Mouse (Mus musculus) frontal cortex, postnatal 25 days (tissue): ENCODE data around the gene Rcc2.

Experiments
- DNase-seq, 2 experiments: peaks; one replicate each; pipeline ENCODE4 v3.0.0; 2022; ENCODE audit warnings: low spot score in 2 of 2

Gene Rcc2

DNA sequence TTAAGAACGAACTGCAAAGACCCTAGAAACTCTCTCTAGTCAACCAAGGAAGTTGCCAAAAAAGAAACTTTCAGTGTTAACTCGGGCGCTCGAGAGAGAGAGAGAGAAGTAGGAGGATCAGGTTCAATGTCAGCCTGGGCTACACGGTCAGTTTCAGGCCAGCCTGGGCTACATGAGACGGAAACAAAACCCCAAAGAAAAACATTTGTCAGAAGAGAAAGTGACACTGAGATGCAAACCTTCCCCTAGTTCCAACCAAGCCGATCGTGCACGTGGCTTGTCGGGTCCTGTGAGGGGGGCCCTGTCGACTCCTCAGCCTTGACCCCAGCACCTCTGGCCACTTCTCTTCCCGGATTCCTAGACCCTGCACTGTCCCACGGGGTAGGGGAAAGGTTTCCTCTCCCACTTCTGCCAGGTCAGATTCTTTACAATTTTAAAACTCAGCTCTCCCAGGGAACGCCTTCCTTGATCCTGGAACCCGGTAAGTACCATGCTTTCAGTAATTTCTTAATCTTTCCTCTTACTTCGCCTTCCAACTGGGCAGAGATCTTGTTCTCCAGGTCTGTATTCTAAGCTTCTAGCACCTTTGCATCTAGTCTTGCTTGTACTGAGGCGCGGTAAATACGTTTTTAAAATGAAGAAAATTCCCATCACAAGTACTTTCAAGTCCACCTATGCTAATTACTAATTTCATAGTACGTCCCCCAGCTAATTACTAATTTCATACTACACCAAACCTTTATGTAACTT is at the start of gene Rcc2:
Rcc2 (plus strand) TSS at position 273 of the 750 bp plus-strand sequence.
- DNase-seq: no peak

DNA sequence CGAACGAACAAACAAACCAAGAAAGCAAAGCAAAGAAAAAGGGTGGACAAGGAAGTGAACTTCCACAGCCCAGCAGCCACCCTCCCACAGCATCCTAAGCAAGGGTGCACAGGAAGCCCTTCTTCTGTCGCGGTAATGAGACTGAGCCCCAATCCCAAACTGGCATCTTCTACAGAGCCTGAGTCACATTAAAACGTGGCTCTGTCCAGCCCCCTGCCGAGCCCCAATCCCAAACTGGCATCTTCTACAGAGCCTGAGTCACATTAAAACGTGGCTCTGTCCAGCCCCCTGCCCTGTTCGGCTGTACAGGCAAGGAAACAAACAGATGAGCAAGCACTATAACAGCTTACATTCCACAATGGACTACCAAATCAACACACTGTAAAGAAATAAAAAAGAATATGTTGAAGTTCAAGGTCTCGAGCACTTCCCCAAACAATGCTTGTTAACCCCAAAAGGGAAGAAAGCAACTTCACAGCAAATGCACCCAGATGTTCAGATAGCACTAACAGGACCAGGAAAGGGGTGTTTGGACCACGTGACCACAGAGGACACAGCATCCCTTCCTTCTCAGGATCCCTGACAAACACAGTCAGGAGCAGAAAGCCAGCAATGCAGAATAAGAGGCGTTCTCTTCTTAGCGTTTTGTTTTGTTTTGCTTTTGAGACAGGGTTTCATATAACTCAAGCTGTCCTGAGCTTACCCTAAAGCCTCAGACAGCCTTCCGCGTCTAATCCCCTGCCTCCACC is 46.3 kb upstream of the Rcc2 start:
- no peak for DNase-seq

DNA sequence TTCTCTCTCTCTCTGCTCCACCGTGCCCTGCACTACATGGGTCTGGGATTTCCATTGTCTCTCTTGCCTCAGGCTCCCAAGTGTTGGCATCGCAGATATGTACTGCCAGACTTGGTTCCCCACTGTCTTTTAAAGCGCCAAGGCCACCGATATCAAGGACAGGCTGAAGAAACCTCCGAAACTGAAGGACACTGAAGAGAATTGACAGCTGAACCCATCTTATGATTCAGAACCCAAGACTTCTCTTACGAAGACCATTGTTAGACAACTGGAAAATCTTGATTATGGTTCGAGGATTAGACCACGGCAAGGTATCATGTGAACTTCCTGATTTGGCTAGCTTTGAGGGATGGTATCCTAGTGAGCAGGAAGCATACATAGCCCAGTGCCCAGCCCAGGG is 45.5 kb upstream of the Rcc2 start:
- DNase-seq: no peak

DNA sequence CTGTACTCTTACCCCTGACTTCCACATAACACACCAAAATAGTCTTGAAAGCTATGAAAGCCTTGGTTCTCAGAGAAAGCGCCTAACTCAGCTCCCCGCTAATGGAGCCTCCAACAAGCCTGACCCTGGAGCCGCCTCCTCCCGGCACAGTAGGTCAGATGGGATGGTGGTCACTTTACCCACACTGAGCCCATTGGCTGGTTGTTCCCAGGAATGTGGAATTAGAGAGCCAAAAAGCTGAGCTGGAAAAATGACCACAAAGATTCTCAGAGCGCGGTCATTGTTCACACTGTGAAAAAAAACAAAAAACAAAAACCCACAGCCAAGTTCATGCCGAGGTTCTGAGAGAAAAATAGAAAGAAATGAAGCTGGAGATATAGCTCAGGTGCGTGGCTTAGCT is 43.8 kb upstream of the Rcc2 start:
- DNase-seq: no peak

DNA sequence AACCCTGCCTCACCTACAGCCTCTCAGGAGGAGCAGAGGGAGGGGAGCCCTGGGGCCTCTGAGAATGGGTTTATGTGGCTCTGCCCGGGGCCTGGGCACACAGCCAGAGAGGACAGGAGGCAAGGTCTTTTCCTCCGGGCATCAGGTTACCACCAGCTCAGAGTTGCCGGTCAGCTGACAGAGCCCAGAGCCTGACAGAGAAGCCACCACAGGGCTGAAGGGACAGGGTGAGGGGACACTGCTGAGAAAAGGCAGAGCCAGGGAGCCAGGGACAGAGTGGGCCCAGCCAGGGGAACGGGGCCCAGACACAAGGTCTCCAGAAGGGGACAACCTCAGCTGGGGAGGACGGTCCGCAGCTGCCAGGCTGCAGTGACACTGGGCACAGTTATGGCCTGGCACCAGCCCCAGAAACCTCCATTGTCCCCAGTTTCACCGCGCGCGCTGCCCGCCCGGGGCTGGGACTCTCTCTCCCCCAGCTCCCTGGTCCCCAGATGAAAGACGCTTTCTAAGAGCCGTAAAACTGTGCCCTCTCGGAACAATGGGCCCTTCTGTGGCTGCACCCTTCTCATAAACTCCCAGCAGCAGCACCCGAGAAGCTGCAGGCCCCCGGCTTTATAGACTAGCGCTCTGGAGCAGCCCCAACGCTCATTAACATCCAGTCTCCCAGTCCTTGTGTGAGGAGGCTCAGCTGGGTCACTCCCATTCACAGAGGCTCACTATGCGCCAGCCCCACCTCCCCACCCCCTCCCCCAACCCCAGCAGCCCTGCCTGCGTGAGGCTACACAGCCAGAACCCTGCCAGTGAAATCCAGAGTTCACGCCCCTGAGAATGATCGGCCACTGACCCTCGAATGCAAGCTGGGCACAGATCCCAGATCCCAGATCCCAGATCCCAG is 42.4 kb upstream of the Rcc2 start:
- peak; percentile 45 to 71 for DNase-seq

DNA sequence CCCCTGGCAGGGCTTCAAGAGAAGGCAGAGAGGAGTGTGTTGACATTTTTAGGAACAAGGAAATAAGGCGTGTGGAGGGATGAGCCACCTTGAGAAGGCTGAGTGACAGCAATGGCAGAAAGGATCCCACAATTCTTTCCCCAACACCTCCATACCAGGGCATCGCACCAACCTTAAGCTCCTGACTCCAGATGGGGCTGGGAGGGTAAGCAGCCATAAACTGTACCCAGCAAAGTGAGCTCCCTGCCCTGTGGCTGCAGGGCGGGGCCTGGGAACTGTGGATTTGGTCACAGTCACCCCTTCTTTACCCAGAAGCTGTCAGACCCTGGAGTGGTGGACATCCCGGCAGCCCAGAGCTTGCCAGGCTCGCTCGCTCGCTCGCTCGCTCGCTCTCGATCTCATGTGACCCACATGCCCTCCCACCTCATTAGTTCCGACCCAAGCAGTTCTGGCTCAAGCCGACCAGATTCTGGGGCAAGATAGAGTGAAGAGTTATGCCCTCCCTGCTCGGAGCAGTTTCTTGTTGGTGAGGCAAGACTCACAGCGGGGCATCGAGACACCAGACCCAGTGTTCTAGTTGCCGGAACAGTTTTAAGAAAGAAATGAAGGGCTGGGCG is 38.8 kb upstream of the Rcc2 start:
- no peak for DNase-seq

DNA sequence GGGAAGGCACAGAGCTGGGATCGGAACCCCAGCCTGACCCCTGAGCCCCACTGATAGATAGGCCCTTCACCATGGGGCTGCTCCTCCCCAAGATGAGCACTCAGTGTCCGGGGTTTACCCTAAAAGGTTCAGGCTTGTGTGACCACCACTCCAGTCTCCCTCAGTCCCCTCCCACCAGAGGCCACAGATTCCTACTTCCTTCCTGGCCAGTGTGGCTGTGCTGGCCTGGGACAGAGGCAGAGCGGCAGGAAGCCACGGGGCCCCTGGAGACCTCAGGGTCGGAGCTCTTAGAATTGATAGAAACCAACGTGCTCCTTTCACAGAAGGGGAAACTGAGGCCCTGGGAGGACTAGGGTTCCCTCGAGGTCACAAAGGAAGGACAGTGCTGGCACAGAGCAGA is 37.9 kb upstream of the Rcc2 start:
- DNase-seq: no peak

DNA sequence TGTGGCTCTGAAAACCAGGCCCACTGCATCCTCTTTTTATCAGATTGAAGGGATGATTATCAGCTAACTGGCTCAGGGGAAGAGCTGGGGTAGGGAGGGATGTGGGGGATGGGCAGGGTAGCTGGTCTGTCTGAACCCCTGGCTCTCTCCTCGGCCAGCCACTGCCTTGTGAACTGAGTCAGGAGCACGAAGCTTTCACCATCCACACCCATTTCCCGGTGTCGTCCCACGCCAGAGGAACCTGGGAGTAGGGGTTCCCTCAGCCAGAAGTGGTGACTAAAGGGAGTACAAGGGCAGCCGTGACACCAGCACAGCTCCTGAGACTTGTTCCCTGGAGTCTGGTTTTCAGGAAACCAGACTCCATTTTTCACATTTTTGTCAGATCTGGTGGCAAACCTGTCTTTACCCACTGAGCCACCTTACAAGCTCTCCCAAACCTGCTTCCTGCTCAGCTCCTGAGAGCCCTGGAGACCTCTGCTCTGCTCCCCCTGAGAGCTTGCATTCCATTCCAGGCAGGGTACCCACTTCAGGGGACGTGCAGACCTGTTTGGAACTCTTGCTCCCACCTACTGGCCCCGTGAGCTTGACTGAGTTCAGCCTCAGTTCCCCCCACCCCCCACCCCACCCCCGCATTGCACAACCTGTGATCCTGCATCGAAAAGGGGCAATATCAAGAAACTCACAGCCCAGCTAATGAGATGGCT is 37.3 kb upstream of the Rcc2 start:
- DNase-seq: no peak

DNA sequence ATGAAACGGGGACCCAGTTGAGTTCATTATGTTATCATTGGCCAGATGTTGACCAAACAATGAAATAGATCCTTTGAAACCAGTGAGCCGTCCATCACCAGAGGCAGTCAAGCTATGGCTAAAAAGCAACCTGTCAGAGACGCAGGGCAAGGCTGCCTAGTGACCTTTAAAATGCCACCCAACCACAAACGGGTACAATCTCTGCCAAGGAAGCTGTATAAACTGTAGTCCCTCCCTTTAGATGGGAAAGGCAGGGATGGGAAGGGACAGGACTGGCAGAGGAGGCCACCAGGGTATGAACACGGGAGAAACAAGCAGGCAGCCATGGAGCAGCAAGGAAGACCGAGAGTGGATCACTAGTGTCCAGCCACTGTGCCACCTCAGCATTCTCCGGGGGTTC is 35.3 kb upstream of the Rcc2 start:
- no peak for DNase-seq

DNA sequence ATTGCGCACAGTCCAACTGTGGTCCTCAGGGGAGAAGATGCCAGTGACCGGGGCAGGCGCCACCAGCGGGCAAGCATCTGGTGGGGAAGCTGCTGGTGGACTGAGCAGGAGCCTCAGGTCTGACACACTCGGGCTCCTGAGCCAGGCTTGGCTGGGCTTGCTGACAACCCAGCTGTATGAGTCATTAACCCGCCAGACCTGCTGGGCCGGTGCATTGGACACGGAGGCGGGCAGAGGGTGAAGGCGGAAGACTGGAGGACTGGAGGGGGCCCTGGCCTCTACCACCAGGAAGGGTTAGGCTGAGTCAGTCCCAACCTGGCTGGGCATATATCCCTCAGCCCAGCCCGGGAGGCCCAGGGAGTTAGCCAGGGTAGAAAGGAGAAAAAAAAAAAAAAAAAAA is 34.6 kb upstream of the Rcc2 start, which contains the start of gene Arhgef10l:
Arhgef10l (minus strand) TSS at position 253 of the 400 bp plus-strand sequence.
- DNase-seq: no peak

DNA sequence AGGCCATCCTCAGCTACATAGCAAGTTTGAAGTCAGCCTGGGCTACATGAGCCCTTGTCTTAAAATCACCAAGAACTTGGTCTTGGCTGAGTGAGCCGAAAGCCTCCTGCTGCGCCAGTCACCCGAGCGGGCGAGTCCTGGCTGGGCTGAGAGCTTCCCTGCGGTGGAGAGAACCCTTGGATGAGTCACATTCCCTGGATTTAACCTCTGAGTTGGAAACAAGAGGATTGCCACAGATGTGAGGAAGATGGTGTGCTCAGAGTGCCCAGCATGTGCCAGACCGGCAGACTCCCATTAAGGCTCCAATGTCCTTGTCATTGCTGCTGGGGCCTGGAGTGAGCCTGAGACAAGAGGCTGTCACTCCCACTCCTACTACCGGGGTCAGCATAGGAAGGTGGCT is 32.5 kb upstream of the Rcc2 start:
- no peak for DNase-seq

DNA sequence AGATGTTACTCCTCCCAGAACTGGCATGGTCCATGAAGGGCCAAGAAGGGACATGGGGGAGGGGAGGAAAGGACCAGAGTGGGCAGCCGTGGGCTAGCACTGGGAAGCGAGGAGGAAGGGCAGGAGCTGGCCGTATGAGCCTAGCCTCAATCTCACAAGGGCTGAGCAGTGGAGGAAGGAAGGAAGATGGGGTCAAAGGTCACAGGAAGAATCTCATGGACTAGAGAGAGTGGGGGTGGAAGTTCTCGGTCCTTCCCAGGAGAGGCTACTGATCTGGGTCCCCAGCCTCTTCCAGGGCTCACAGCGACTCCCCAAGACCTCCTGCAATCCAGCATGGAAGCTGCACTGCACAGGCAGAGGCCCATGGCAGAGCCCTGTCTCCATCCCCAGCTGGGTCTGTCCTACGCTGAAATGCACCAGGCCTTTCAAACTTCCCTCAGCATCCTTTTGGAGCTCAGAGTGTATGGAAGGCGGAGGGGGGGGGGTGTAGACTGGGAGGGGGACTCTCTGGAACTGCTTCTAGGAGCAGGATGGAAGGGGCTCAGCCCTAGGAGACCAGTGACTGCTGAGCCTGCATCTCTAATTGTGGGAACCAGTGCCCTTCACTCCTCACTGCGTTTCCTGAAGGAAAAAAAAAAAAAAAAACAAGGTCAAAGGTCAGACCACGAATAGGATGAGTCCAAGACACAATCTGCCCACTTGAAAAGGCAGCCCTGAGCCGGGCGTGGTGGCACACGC is 26.6 kb upstream of the Rcc2 start:
- no peak for DNase-seq

DNA sequence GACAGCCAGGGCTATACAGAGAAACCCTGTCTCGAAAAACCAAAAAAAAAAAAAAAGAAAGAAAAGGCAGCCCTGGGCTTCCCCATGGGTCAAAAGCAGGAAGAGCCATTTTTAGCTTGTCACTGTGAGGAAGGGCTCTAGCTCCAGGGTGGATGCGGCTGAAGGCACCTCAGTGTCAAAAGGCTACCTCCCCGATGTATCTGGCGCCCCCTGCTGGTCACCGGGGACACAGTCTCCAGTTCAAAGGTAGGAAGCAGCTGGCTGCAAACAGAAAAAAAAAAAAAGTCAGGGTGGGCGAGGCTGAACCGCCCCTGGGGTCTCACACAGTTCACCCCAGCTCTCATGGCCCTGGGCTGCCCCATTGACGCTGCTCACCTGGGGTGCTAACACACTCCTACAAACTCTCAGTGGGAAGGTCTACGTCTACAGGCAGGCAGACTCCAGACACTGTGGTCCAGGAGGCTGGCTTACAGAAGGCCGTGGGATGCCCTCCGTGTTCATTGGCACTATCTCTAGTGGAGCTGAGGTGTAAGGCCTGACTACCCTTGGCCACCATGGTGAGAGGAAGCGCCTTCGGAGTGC is 25.9 kb upstream of the Rcc2 start:
- peak; percentile 68 to 72 for DNase-seq

DNA sequence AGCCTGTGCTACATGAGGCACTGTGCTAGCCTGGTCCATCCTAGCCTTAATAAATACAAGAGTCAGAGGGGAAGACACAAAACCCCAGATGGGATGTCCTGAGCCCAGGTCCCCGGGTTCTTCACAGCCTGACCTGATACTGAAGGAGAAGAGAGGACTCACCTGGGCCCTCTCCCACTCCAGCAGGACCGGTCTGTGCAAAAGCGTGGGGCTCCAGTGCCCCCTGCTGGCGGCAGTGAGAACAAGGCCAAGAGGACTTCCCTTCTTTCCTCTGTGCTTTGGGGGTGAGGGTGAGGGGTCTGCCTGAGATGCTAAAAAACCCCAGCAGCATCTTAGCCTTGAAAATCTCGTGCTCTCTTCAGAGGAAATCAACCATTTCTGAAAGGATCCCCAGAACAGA is 21.3 kb upstream of the Rcc2 start:
- DNase-seq: no peak

DNA sequence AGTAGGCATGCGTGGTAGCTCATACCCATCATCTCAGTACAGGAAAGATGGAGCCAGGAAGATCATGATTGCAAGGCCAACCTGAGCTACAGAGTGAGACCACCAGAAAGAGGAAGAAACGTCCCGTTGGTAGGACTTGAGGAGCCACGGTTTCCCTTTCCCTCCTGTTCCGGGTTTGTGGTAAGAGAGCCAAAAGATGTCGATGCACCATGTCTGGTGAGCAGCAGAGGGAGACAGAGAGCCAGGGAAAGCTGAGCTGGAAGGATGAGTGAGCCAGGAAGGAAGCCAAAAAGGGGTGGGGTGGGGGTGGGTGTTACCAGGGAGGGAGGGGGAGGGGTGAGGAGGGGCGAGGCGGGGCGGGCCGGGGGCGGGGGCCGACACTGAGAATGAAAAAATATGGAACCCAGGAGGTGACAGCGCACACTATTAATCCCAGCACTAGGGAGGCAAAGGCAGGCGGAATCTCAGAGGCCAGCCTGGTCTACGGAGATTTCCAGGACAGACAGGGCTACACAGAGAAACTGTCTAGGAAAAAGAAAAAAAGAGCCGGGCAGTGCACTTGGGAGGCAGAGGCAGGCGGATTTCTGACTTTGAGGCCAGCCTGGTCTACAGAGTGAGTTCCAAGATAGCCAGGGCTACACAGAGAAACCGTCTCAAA is 20.5 kb upstream of the Rcc2 start:
- DNase-seq: peak; percentile 66 to 78

DNA sequence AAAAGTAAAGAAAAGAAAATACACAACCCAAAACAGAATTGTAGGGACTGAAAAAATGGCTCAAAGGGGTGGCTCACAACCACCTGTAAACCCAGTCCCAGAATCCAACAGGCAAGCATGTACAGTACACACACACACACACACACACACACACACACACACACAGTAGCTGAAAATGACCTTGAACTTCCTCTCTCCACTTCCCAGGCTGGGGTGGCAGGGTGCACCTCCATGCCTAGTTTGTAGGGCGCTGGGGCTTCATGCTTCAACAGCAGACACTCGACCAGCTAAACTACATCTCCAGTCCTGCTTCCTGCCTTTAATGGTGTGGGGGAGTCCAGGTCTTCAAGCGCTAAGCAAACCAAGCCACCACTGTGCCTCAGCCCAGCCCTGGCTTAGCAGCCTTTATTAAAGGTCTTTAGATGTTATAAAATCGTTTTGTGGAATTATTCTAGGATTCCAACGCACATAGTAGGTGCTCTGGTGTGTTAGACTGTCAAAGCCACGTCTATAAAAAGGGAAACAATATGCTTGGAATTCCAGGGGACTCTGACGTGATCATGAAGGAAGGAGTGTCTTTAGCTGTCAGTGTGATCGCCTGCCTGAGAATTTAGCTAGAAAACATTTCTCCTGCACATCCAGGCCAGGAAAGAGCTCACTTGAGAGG is 19.5 kb upstream of the Rcc2 start:
- DNase-seq: no peak

DNA sequence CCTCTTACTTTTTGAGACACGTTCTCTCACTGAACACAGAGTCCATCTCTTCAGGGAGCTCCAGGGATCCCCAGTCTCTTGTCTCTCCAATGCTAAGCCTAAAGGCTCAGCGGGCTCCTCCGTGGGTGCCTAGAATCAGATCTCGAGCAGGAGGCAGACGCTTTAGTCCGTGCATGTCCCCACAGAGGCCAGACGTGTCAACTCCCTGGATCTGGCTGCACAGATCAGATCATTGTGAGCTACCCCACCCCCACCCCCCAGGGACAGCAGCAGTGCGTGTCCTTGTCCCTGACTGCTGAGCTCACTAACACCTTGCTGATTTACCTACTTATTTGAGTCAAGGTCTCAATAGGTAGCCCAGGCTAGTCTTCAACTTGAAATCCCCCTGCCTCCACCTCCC is 16.7 kb upstream of the Rcc2 start:
- DNase-seq: no peak

DNA sequence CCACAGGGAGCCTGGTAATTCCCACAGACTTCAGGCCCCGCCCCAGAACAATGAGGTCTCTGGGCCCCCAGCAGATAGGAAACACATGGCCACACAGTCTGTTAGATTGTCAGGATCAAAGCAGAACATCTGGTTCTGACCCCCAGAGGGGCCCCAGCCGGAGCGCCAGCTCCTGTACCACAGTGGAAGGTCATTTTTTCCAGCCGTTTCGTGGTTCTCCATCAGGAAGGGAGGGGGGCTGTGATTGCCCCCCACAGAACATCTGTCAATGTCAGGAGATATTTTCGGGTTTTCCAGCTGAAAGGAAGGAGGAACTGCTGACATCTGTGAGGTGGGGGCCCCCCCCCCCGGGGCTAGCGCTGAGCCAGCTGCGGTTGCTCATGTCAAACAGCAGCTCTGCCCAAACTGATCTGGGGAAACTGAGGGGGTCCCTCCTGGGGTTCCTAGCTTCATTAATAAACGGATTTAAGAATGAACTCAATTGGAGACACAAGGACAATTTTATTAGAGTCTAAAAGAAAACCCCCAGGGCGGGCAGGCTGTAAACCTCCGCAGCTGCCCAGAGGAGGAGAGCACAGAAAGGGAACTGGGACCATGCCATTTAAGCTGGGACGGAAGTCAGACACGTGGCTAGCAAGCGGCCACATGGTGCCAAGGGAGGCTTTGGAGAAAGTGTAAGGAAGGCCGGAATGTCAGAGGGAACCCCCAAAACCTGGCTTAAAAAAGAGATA is 16.0 kb upstream of the Rcc2 start:
- no peak for DNase-seq
